Mouse (Mus musculus) cortical plate, adult 2 months (tissue): ENCODE data around the gene Rnf115.

Experiments
- CTCF ChIP-seq: fragments of 200-500 bp; IDR thresholded peaks from 2 replicates; pipeline ENCODE4 v1.5.1; 2011; ENCODE audit warnings: mild to moderate bottlenecking, control low read depth, low read length; ENCODE audit not compliant: insufficient read depth; ENCODE audit errors: extremely low read depth
- POLR2A ChIP-seq: fragments of 200-500 bp; IDR thresholded peaks from 2 replicates; pipeline ENCODE4 v1.6.1; 2011; ENCODE audit warnings: mild to moderate bottlenecking, low read length, control low read depth; ENCODE audit not compliant: insufficient read depth; ENCODE audit errors: extremely low read depth

- peak; percentile 48; the same call in 1 of the 2 replicates for TF ChIP-seq POLR2A
- TF ChIP-seq CTCF = no peak
These were observed 31.2 kb upstream of the Rnf115 start, which contains the start of gene Pias3 for GRCm38 (mm10) chr3:96696198-96696765.
